Mouse (Mus musculus): ENCODE measurements around the gene 1700125H20Rik.

DNA sequence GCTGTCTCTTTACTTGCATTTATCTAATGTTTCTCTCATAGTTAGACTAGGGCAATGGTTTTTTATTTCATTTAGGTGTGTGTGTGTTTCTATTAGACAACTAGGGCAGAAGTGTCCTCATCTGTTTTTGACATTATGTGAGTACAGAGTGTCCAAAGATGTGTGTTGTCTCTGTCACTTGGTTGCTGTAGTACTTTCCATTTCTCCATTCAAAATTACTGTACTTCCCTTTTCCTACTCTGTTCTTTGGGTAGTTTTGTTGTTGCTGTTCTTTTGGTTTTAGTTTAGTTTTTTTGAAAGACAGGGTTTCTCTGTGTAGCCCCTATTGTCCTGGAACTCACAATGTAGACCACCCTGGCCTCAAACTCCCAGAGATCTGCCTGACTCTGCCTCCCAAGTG, 5.8 kb upstream of the 1700125H20Rik start:
- TF ChIP-seq GATA1 (IDR thresholded peaks at IDR 0.05; ENCODE audit: borderline replicate concordance, low read length) = no peak
- TF ChIP-seq FLI1 (IDR thresholded peaks at IDR 0.05; ENCODE audit: low read length) = no peak

Data from megakaryocyte, embryonic 14.5 days (primary cell).